Mouse (Mus musculus): ENCODE data around the gene Crim1.

Gene Crim1

GRCm38 (mm10) chr17:78286021-78286420 lies 86.0 kb downstream of the Crim1 start:
- no peak for DNase-seq (ENCODE audit: low spot score)

- no peak for DNase-seq (ENCODE audit: low spot score)
These were observed 87.3 kb downstream of the Crim1 start for GRCm38 (mm10) chr17:78287391-78287790.

- DNase-seq (ENCODE audit: low spot score) = no peak
These were observed 90.3 kb downstream of the Crim1 start for GRCm38 (mm10) chr17:78290153-78290876.

GRCm38 (mm10) chr17:78291030-78291429 lies 91.0 kb downstream of the Crim1 start:
- DNase-seq (ENCODE audit: low spot score) = no peak

GRCm38 (mm10) chr17:78292301-78292700 lies 92.3 kb downstream of the Crim1 start:
- no peak for DNase-seq (ENCODE audit: low spot score)

GRCm38 (mm10) chr17:78292827-78293488 lies 92.9 kb downstream of the Crim1 start:
- no peak for DNase-seq (ENCODE audit: low spot score)

- DNase-seq (ENCODE audit: low spot score) = no peak
These were observed 95.9 kb downstream of the Crim1 start for GRCm38 (mm10) chr17:78295979-78296378.

GRCm38 (mm10) chr17:78298140-78298539 lies 98.1 kb downstream of the Crim1 start:
- DNase-seq (ENCODE audit: low spot score) = no peak

GRCm38 (mm10) chr17:78298967-78299540 lies 99.0 kb downstream of the Crim1 start:
- no peak for DNase-seq (ENCODE audit: low spot score)

- no peak for DNase-seq (ENCODE audit: low spot score)
These were observed 103.0 kb downstream of the Crim1 start for GRCm38 (mm10) chr17:78303053-78303452.

GRCm38 (mm10) chr17:78304059-78304458 lies 104.0 kb downstream of the Crim1 start:
- DNase-seq (ENCODE audit: low spot score) = no peak

- no peak for DNase-seq (ENCODE audit: low spot score)
These were observed 106.4 kb downstream of the Crim1 start for GRCm38 (mm10) chr17:78306434-78306833.

GRCm38 (mm10) chr17:78308221-78308620 lies 108.2 kb downstream of the Crim1 start:
- no peak for DNase-seq (ENCODE audit: low spot score)

- DNase-seq (ENCODE audit: low spot score) = no peak
These were observed 113.0 kb downstream of the Crim1 start for GRCm38 (mm10) chr17:78313006-78313405.

GRCm38 (mm10) chr17:78313612-78314011 lies 113.6 kb downstream of the Crim1 start:
- no peak for DNase-seq (ENCODE audit: low spot score)

- DNase-seq (ENCODE audit: low spot score) = no peak
These were observed 115.6 kb downstream of the Crim1 start for GRCm38 (mm10) chr17:78315659-78316058.

- DNase-seq (ENCODE audit: low spot score) = no peak
These were observed 117.3 kb downstream of the Crim1 start for GRCm38 (mm10) chr17:78317381-78317780.

GRCm38 (mm10) chr17:78318810-78319209 lies 118.8 kb downstream of the Crim1 start:
- no peak for DNase-seq (ENCODE audit: low spot score)

- DNase-seq (ENCODE audit: low spot score) = no peak
These were observed 121.3 kb downstream of the Crim1 start for GRCm38 (mm10) chr17:78321216-78321835.

- DNase-seq (ENCODE audit: low spot score) = no peak
These were observed 122.6 kb downstream of the Crim1 start for GRCm38 (mm10) chr17:78322369-78323335.

GRCm38 (mm10) chr17:78325761-78326332 lies 125.8 kb downstream of the Crim1 start:
- DNase-seq (ENCODE audit: low spot score) = no peak

Measured in layer of hippocampus, adult 9-10 months (tissue).